Mouse (Mus musculus) heart, adult 2 months (tissue): Measurements from ENCODE around the gene Zfp423.

Experiments
- CTCF ChIP-seq: fragments of 200-600 bp; IDR thresholded peaks from 2 replicates; pipeline ENCODE4 v1.8.1; 2022; ENCODE audit warnings: antibody characterized with exemption, mild to moderate bottlenecking, moderate library complexity
- POLR2A ChIP-seq: fragments of 200-500 bp; IDR thresholded peaks from 2 replicates; pipeline ENCODE4 v1.6.1; 2011; ENCODE audit warnings: mild to moderate bottlenecking, low read depth, low read length, control low read depth; ENCODE audit not compliant: insufficient read depth

DNA sequence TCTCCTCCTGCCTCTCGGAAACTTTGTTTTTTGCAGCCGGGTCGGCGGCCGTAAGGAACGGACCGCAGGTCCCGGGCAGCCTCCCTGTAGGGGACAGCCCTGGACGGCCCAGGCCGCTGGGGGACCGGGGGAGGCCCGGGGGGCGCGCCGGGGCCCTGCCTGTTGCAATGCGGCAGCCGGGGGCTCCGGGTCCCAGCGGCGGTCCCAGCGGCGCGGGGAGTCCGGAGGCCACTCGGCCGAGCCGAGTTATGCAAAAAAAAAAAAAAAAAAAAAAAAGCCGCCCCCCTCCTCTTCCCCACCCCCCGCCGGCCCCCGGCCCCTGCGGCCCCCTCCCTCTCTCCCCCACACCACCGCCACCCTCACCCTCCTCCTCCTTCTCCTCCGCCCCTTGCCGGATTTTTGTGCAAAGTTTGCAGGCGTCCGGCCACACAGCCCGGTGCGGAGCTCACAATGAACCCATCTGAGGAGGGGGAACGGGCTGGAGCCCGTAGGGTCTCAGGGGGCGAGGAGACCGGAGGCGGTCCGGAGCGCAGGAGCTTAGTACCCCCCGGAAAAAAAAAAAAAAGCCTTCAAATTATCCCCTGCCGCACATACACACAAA is at the start of gene Zfp423:
- no peak for TF ChIP-seq POLR2A
- TF ChIP-seq CTCF, result no peak
